Mouse (Mus musculus) midbrain, embryonic 15.5 days (tissue): ENCODE measurements at regions not wholly inside any gene's neighbourhood (a gene's known extent, or its start where the extent isn't known, plus 50 kb on each side); places are given as distances from the start of the nearest gene placed in this dataset.

Experiments used
- ATAC-seq: fragments of 200-750 bp; cut with Nextera tagmentation; replicated peaks from 2 replicates; pipeline ENCODE4 v1.8.0; 2017; ENCODE audit warnings: moderate TSS enrichment
- H3K27ac ChIP-seq: fragments of 300-500 bp; sonication (generic); 2 replicates; pipeline ENCODE4 v1.5.1; 2015; ENCODE audit warnings: mild to moderate bottlenecking, inconsistent platforms
- H3K27me3 ChIP-seq: fragments of 300-500 bp; sonication (generic); replicated peaks from 2 replicates; pipeline ENCODE4 v1.6.1; 2015; ENCODE audit warnings: inconsistent platforms
- H3K36me3 ChIP-seq: fragments of 300-500 bp; sonication (generic); replicated peaks from 2 replicates; pipeline ENCODE4 v1.6.1; 2015; ENCODE audit warnings: inconsistent platforms
- H3K4me1 ChIP-seq: fragments of 300-500 bp; sonication (generic); 2 replicates; pipeline ENCODE4 v1.6.1; 2015; ENCODE audit warnings: inconsistent platforms
- H3K4me2 ChIP-seq: fragments of 300-500 bp; sonication (generic); 2 replicates; pipeline ENCODE4 v1.6.1; 2015; ENCODE audit warnings: inconsistent platforms, mild to moderate bottlenecking, moderate library complexity
- H3K4me3 ChIP-seq: fragments of 300-500 bp; sonication (generic); 2 replicates; pipeline ENCODE4 v1.5.1; 2015; ENCODE audit warnings: mild to moderate bottlenecking, inconsistent platforms
- H3K9ac ChIP-seq: fragments of 300-500 bp; sonication (generic); 2 replicates; pipeline ENCODE4 v1.6.1; 2015; ENCODE audit warnings: mild to moderate bottlenecking, inconsistent platforms
- H3K9me3 ChIP-seq: fragments of 300-500 bp; sonication (generic); 2 replicates; pipeline ENCODE4 v1.6.1; 2016; ENCODE audit warnings: inconsistent platforms
- WGBS: fragments of 180-500 bp; shearing (Covaris S2); methylation state at CpG from one replicate; pipeline ENCODE4 v1.1.7; 2015; ENCODE audit warnings: mixed read lengths; 5-methylcytosine and 5-hydroxymethylcytosine counted together

DNA sequence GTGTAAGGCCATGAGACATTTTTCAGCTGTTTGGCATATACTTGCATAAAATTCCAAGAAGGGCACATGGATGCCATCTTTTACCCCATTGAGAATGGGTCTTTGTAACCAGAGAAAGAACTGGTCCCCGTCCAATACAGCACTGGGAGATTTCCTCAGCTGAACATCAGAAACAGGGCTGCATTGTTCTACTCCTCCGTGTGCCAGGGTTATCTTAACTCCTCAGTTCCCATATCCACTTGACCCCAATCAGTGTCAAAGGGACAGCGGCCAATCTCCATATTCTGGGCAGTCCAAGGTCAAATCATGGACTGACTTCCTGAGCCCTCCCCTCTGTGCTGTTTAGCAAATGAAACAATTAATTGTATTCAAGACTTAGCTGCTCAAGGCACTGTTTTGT lies 112.5 kb upstream of the Slco3a1 start:
- ATAC-seq = no peak
- Histone ChIP-seq H3K4me3 (no peak overlapping the region), H3K27me3 (no peaks in the 10 kb centered on the region), H3K36me3 (no peaks in the 10 kb centered on the region), H3K4me2 (no peak overlapping the region), H3K27ac (no peak overlapping the region), H3K9me3 (no peaks in the 10 kb centered on the region), H3K9ac (no peak overlapping the region), H3K4me1 (no peaks in the 10 kb centered on the region)
- WGBS = 58% methylated on average over 3 of the region's 3 CpGs

DNA sequence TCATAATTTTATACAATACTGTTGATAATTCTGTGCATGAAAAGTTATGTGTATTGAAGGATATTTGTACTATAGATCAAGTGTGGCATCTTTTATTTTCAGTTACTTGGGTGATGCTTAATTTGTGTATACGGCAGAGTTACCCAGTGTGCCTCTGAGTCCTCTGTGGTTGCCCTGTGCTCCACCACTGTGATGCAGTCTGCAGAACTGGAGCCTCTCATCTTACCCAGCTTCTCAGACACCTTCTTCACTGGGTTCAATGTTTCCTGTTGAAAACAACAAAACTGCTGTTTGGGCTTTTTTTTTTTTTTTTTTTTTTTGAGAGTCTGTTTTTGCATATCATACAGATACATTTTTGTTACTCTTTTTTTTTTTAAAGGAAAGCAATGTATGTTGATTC lies 109.2 kb upstream of the Slco3a1 start:
- no peak for ATAC-seq
- H3K4me1 ChIP-seq = no peaks in the 10 kb centered on the region
- no peaks in the 10 kb centered on the region for H3K9me3 ChIP-seq
- H3K4me2 ChIP-seq = no peak overlapping the region
- H3K27me3 ChIP-seq = no peaks in the 10 kb centered on the region
- H3K27ac ChIP-seq = no peak overlapping the region
- 97% methylated on average over 1 of the region's 1 CpGs for WGBS
- H3K36me3 ChIP-seq = no peaks in the 10 kb centered on the region
- H3K4me3 ChIP-seq = no peak overlapping the region
- H3K9ac ChIP-seq = no peak overlapping the region

DNA sequence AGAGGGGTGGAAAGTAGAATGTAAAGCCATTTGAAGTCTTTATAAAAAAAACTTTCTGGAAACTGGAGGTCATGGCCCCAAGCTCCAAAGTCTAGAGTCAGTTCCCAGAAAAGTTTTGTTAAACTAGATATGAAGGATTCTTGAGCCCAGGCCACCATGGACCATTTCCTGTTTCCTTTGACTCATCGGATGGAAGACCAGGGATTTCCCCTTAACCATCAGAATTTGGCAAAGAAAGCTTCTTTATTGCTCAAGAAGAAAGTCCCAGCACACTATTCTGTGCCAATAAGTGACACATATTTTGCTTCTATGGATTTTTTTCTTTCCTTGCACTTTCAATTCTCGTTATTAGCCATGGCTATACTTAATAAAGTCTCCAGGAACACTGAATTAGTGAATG lies 92.7 kb upstream of the Slco3a1 start:
- Histone ChIP-seq H3K36me3 (no peaks in the 10 kb centered on the region), H3K27ac (no peak overlapping the region), H3K9ac (no peak overlapping the region), H3K9me3 (no peaks in the 10 kb centered on the region), H3K4me3 (no peak overlapping the region), H3K27me3 (no peaks in the 10 kb centered on the region), H3K4me1 (no peaks in the 10 kb centered on the region), H3K4me2 (no peak overlapping the region)
- no peak for ATAC-seq
- 78% methylated on average over 2 of the region's 2 CpGs for WGBS

GRCm38 (mm10) chr7:74640171-74640570 lies 85.6 kb upstream of the Slco3a1 start:
- H3K4me3 ChIP-seq = no peak overlapping the region
- no peak overlapping the region for H3K4me2 ChIP-seq
- H3K9me3 ChIP-seq = no peaks in the 10 kb centered on the region
- H3K27ac ChIP-seq = no peak overlapping the region
- no peaks in the 10 kb centered on the region for H3K36me3 ChIP-seq
- 96% methylated on average over 4 of the region's 4 CpGs for WGBS
- no peaks in the 10 kb centered on the region for H3K27me3 ChIP-seq
- H3K9ac ChIP-seq = no peak overlapping the region
- no peak for ATAC-seq
- H3K4me1 ChIP-seq = no peaks in the 10 kb centered on the region

DNA sequence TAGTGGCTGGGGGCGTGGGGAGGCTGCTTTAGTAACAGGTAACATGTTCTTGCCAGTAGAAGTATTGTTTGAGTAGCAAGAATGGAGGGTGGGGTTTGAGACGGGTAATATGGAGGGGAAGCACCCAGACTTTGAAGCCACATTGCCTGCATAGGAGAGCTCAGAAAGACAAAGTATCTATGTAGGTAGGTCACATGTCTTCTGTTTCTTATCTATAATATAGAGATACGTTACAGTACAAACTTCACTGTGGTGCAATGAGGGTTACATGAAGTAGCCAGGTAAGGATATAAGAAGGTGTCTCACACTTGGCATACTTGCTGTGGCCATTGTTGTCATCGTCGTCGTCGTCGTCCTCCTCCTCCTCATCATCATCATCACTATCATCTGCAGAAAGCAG lies 77.6 kb upstream of the Slco3a1 start:
- no peaks in the 10 kb centered on the region for H3K27me3 ChIP-seq
- no peak overlapping the region for H3K9ac ChIP-seq
- no peaks in the 10 kb centered on the region for H3K4me1 ChIP-seq
- no peak overlapping the region for H3K27ac ChIP-seq
- no peaks in the 10 kb centered on the region for H3K36me3 ChIP-seq
- H3K4me3 ChIP-seq = no peak overlapping the region
- H3K4me2 ChIP-seq = no peak overlapping the region
- WGBS = 91% methylated on average over 8 of the region's 8 CpGs
- no peaks in the 10 kb centered on the region for H3K9me3 ChIP-seq
- ATAC-seq = no peak

GRCm38 (mm10) chr7:74628799-74629468 lies 74.4 kb upstream of the Slco3a1 start:
- Histone ChIP-seq H3K4me3 (no peak overlapping the region), H3K27me3 (no peaks in the 10 kb centered on the region), H3K36me3 (no peaks in the 10 kb centered on the region), H3K9me3 (no peaks in the 10 kb centered on the region), H3K4me1 (no peaks in the 10 kb centered on the region), H3K4me2 (no peak overlapping the region), H3K9ac (no peak overlapping the region), H3K27ac (no peak overlapping the region)
- ATAC-seq = no peak
- 86% methylated on average over 6 of the region's 6 CpGs for WGBS
